Mouse (Mus musculus) myocyte (in vitro differentiated cells): ENCODE results near the gene Arl8a.

ENCODE experiments used
- E2F4 ChIP-seq: IDR thresholded peaks from one replicate; pipeline ENCODE4 v1.6.1; 2011; ENCODE audit warnings: mild to moderate bottlenecking, control low read depth, moderate library complexity; ENCODE audit not compliant: insufficient read depth
- MYOD1 ChIP-seq, 3 experiments: IDR thresholded peaks; one replicate each; pipeline ENCODE4 v1.6.1; 2011; ENCODE audit warnings: control low read depth in 2 of 3, low read depth in 2 of 3, mild to moderate bottlenecking in 2 of 3, moderate library complexity in 1 of 3; ENCODE audit not compliant: insufficient read length in 2 of 3, control insufficient read depth in 1 of 3
- MYOG ChIP-seq, 3 experiments: IDR thresholded peaks; one replicate each; pipeline ENCODE4 v1.6.1; 2011; ENCODE audit warnings: control low read depth in 2 of 3, low read depth in 2 of 3, mild to moderate bottlenecking in 2 of 3; ENCODE audit not compliant: insufficient read length in 2 of 3, control insufficient read depth in 1 of 3, insufficient read depth in 1 of 3
- POLR2A ChIP-seq: IDR thresholded peaks from one replicate; pipeline ENCODE4 v1.6.1; 2011; ENCODE audit warnings: low read depth, mild to moderate bottlenecking, control low read depth, moderate library complexity; ENCODE audit not compliant: insufficient read length
- POLR2AphosphoS2 ChIP-seq: IDR thresholded peaks from one replicate; pipeline ENCODE4 v1.6.1; 2011; ENCODE audit warnings: low read depth, control low read depth; ENCODE audit not compliant: insufficient read length
- TCF3 ChIP-seq: IDR thresholded peaks from one replicate; pipeline ENCODE4 v1.6.1; 2011; ENCODE audit warnings: low read depth, control low read depth; ENCODE audit not compliant: insufficient read length
- USF1 ChIP-seq: IDR thresholded peaks from one replicate; pipeline ENCODE4 v1.6.1; 2011; ENCODE audit warnings: low read depth, mild to moderate bottlenecking, control low read depth, moderate library complexity

GRCm38 (mm10) chr1:135146946-135147701 lies 500 bp downstream of the Arl8a start:
- TF ChIP-seq E2F4 (no peak), USF1 (peak; percentile 44), POLR2A (peak; percentile 90), MYOD1 (IDR thresholded peaks at IDR 0.05; ENCODE audit: control insufficient read depth in 1 of 3, insufficient read length in 2 of 3, low read depth in 2 of 3) (no peak), POLR2AphosphoS2 (peak; percentile 76), TCF3 (no peak), MYOG (IDR thresholded peaks at IDR 0.05; ENCODE audit: control insufficient read depth in 1 of 3, insufficient read depth in 1 of 3, insufficient read length in 2 of 3, low read depth in 2 of 3) (no peak)
